Mouse (Mus musculus) liver, postnatal 0 days (tissue): Measurements from ENCODE around the gene Itga5.

ENCODE experiments used
- CTCF ChIP-seq: sonication (generic); IDR thresholded peaks from 2 replicates; pipeline ENCODE4 v1.5.1; 2016; ENCODE audit warnings: antibody characterized with exemption, low read depth
- EP300 ChIP-seq: IDR thresholded peaks from 2 replicates; pipeline ENCODE4 v1.6.1; 2016; ENCODE audit warnings: antibody characterized with exemption, low read depth, mild to moderate bottlenecking

DNA sequence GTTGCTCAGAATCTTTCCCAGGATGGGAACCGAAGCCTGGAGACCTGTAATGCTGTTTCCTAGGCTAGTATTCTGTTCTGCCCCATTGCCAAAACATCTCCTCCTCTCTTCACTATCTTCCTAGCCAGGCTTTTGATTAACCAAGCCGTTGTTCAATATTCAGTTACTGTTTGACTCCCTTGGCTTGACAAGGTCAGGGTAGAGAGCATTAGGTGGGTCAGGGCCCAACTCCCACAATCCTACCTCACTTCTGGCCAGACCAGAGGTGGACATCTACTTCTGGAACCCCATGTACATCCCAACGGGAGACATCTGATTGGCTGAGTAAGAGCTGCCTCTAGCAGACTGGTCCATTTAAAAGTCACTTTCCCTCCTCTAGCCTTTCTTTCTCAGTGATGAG lies 3.6 kb downstream of the Itga5 start:
- TF ChIP-seq CTCF (no peak), EP300 (0 out of 2 replicates have a peak, but pooled peaks have one; percentile 3)
